Mouse (Mus musculus) liver, embryonic 14.5 days (tissue): Measurements from ENCODE around the gene Nacc2. TPM values are rescaled to one million over a fixed set of nuclear protein-coding genes. Genes with fewer than 3 reads are reported as not detected.

Experiments
- ATAC-seq: fragments of 200-750 bp; cut with Nextera tagmentation; 2 replicates; pipeline ENCODE4 v1.8.0; 2017; ENCODE audit warnings: moderate number of reproducible peaks, mild to moderate bottlenecking, moderate library complexity; ENCODE audit not compliant: insufficient read depth
- DNase-seq, 3 experiments: peaks; one replicate each; pipeline ENCODE4 v3.0.0-alpha.2; 2012 to 2013; ENCODE audit warnings: low read depth in 3 of 3, low spot score in 3 of 3
- H3K27ac ChIP-seq: fragments of 300-500 bp; sonication (generic); 2 replicates; pipeline ENCODE4 v1.5.1; 2014; ENCODE audit warnings: moderate library complexity, mild to moderate bottlenecking, control low read depth, inconsistent platforms
- H3K27me3 ChIP-seq: fragments of 300-500 bp; sonication (generic); 2 replicates; pipeline ENCODE4 v1.6.1; 2014; ENCODE audit warnings: mild to moderate bottlenecking, low read length, moderate library complexity; ENCODE audit not compliant: control insufficient read depth, insufficient read depth
- H3K36me3 ChIP-seq: fragments of 300-500 bp; sonication (generic); replicated peaks from 2 replicates; pipeline ENCODE4 v1.6.1; 2014; ENCODE audit warnings: low read depth; ENCODE audit not compliant: control insufficient read depth, insufficient read depth
- H3K4me1 ChIP-seq, 2 experiments: fragments of 200-500 bp in 1 of 2; fragments of 300-500 bp in 1 of 2; sonication (generic) in 1 of 2; replicated peaks; 2 replicates each; pipeline ENCODE4 v1.6.1; 2012 to 2014; ENCODE audit warnings: antibody characterized with exemption in 1 of 2, inconsistent platforms in 1 of 2, low read length in 1 of 2; ENCODE audit not compliant: control insufficient read depth in 2 of 2, insufficient read depth in 2 of 2
- H3K4me2 ChIP-seq: fragments of 300-500 bp; sonication (generic); 2 replicates; pipeline ENCODE4 v1.6.1; 2014; ENCODE audit warnings: low read depth, mild to moderate bottlenecking, control low read depth, moderate library complexity
- H3K4me3 ChIP-seq, 2 experiments: fragments of 200-500 bp in 1 of 2; fragments of 300-500 bp in 1 of 2; sonication (generic) in 1 of 2; 2 replicates each; pipeline ENCODE4 v1.5.1; 2012 to 2014; ENCODE audit warnings: low read depth in 2 of 2, low read length in 2 of 2, mild to moderate bottlenecking in 2 of 2, control low read depth in 1 of 2, inconsistent platforms in 1 of 2, moderate library complexity in 1 of 2; ENCODE audit not compliant: insufficient read depth in 1 of 2
- H3K9ac ChIP-seq: fragments of 300-500 bp; sonication (generic); replicated peaks from 2 replicates; pipeline ENCODE4 v1.6.1; 2014; ENCODE audit warnings: mild to moderate bottlenecking, control low read depth, moderate library complexity
- H3K9me3 ChIP-seq: fragments of 300-500 bp; sonication (generic); 2 replicates; pipeline ENCODE4 v1.6.1; 2016; ENCODE audit warnings: low read length, mixed read lengths; ENCODE audit not compliant: control insufficient read depth
- CTCF ChIP-seq: IDR thresholded peaks from 2 replicates; pipeline ENCODE4 v1.5.1; 2016; ENCODE audit warnings: antibody characterized with exemption, low read depth, control low read depth
- EP300 ChIP-seq: IDR thresholded peaks from 2 replicates; pipeline ENCODE4 v1.6.1; 2016; ENCODE audit warnings: antibody characterized with exemption, low read depth
- WGBS: fragments of 180-500 bp; shearing (Covaris S2); extraction: QIAGEN DNeasy Blood & Tissue Kit; methylation state at CpG from one replicate; pipeline ENCODE4 v1.1.7; 2014; ENCODE audit not compliant: insufficient replicate concordance; 5-methylcytosine and 5-hydroxymethylcytosine counted together
- polyA plus RNA-seq, 2 experiments: library from polyadenylated mRNA; depleted of rRNA in 1 of 2; stranded (reverse) in 1 of 2; unstranded in 1 of 2; fragments of >200 nt; fragmentation: Nextera tagmentation in 1 of 2; extraction: Ambion mirVana in 1 of 2; gene quantifications; 2 replicates each; pipeline versions ENCODE4 v1.2.1 to v1.2.3; 2012 to 2014

Nacc2 gene
- polyA plus RNA-seq, 2 experiments, result 1.4 to 2.4 TPM

DNA sequence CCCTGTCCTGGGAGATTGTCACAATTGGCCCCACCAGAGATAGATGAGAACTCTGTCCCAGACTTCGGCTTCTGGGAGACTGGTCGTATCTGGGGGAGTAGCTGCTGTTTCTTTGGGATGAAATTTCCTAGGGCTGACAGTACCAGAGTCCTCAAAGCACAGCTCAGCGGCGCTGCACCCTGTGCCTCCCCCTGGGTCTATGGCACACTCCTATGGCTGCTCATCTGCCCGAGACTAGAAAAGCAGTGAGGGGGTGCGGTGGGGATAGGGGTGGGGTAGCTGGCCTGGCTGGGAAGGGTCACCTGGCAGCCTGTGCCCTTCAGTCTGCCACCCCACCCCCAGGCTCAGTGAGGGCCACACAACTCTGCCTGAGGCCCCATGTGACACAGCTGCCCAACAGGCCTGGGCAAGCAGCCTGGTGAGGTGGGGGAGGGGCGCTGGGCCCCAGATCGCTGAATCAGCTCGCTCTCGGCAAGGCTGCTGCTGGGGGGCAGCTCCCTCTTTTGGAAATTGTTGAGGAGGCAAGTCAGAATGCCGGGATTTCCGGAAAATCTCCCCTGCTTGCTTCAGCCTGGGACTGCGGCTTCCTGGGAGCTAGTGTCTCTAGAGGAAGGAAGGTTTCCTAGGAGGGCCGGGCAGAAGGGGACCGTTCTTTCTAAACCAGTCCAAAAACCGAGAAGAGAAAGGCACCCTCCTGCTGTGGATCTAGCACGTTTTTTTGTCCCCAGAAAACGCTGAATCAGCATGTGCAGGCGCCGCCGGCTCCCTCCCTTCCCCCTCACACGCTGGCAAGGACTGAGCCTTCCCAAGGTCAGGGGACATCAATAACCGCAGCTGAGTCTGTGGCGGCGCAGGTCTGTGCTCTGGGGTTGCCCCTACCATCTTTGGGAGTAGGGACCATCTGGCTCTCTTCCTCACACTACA, 9.9 kb upstream of the Nacc2 start:
- Histone ChIP-seq H3K27me3 (no peaks in the 10 kb centered on the region), H3K36me3 (peaks cover 6% of the 10 kb centered on the region; the same call in 1 of the 2 replicates)
- TF ChIP-seq EP300, result no peak
- 0 out of 2 replicates have a peak, but pooled peaks have one; percentile 9 for TF ChIP-seq CTCF

GRCm38 (mm10) chr2:26131327-26131726, 8.3 kb upstream of the Nacc2 start:
- H3K27me3 ChIP-seq, result no peaks in the 10 kb centered on the region
- H3K36me3 ChIP-seq, result no peaks in the 10 kb centered on the region
- H3K27ac ChIP-seq, result no peak overlapping the region
- 70% methylated on average over 2 of the region's 2 CpGs for WGBS
- TF ChIP-seq CTCF (no peak), EP300 (no peak)
- ATAC-seq (no peak), DNase-seq (no peak)
- H3K4me1 ChIP-seq, result peaks cover 12 to 13% of the 10 kb centered on the region in 2 experiments
- no peak overlapping the region for H3K9ac ChIP-seq
- no peak overlapping the region for H3K4me2 ChIP-seq
- no peaks in the 10 kb centered on the region for H3K9me3 ChIP-seq
- no peak overlapping the region for H3K4me3 ChIP-seq

More for the DNA sequence above, 9.9 kb upstream of the Nacc2 start:
- DNase-seq (no peak), ATAC-seq (peak; percentile 56)
- Histone ChIP-seq H3K4me2 (peak overlapping the region; percentile 75), H3K4me3 (peak overlapping the region; percentile 4 to 41; a peak in 3 of 4 replicates), H3K9ac (peak overlapping the region; percentile 64), H3K27ac (peak overlapping the region; percentile 36), H3K9me3 (no peaks in the 10 kb centered on the region), H3K4me1 (peaks cover 16 to 24% of the 10 kb centered on the region in 2 experiments)
- 11% methylated on average over 25 of the region's 25 CpGs for WGBS

GRCm38 (mm10) chr2:26129962-26130361, 6.9 kb upstream of the Nacc2 start:
- H3K27me3 ChIP-seq, result no peaks in the 10 kb centered on the region
- H3K4me3 ChIP-seq, result no peak overlapping the region
- H3K4me1 ChIP-seq, result peaks cover 12 to 13% of the 10 kb centered on the region in 2 experiments
- no peak for TF ChIP-seq CTCF
- no peak for TF ChIP-seq EP300
- H3K36me3 ChIP-seq, result no peaks in the 10 kb centered on the region
- no peaks in the 10 kb centered on the region for H3K9me3 ChIP-seq
- no peak overlapping the region for H3K4me2 ChIP-seq
- DNase-seq (no peak), ATAC-seq (no peak)
- no peak overlapping the region for H3K9ac ChIP-seq
- no peak overlapping the region for H3K27ac ChIP-seq
- WGBS, result 63% methylated on average over 3 of the region's 3 CpGs

- Histone ChIP-seq H3K36me3 (no peaks in the 10 kb centered on the region), H3K27ac (no peak overlapping the region), H3K4me2 (no peak overlapping the region), H3K9me3 (no peaks in the 10 kb centered on the region), H3K9ac (no peak overlapping the region), H3K4me1 (peaks cover 12 to 13% of the 10 kb centered on the region in 2 experiments), H3K4me3 (no peak overlapping the region), H3K27me3 (no peaks in the 10 kb centered on the region)
- DNase-seq (no peak), ATAC-seq (no peak)
- TF ChIP-seq EP300, result no peak
- no peak for TF ChIP-seq CTCF
- WGBS, result 71% methylated on average over 2 of the region's 2 CpGs
These were observed 6.3 kb upstream of the Nacc2 start for GRCm38 (mm10) chr2:26129346-26129745.

DNA sequence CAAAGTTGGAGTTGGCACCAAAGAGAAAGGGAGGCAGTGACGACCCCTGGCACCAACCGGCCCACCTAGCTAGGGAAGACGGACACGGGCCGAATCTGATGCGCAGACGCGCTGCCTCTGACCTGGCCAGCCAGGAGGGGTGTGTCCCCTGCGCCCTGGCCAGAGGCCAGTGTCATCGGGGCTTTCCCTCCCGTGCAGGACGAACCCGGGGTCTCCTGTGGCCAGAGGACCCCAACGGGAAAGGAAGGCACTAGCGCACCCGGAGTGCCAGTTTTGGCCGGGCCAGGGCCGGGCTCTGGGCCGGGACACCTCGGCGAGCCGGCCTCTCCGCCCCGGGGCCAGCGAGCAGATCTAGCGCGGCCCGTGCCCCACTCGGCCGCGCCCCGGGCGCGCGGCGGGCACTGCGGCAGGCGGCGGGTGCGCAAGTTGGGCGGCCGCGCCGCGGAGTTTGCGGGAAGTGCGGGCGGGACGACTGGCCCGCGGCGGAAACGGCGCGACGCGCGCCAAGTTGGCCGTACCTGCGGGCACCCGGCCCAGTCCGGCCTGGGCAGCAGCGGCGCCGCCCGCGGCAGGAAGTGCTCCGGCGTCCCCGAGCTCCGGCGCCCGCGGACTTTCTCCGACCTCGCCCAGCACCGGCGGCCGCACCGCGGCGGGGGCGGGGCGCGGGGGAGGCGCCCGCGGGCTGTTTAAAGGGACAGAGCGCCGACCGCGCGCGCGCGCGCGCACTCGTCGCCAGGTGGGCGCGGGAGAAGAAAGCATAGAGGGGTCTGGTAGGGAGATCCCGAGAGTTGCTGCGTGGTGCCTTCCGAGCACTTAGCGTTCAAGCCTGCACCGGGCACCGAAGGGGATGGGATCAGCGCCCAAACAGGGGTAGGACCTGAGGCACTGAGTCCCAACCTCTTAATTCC, 595 bp downstream of the Nacc2 start:
- Histone ChIP-seq H3K27me3 (peaks cover 31% of the 10 kb centered on the region), H3K27ac (no peak overlapping the region), H3K9me3 (no peaks in the 10 kb centered on the region), H3K4me3 (peak overlapping the region; percentile 62 to 63), H3K4me1 (peaks cover 3 to 14% of the 10 kb centered on the region in 2 experiments; a peak in 3 of 4 replicates), H3K36me3 (no peaks in the 10 kb centered on the region), H3K9ac (peak overlapping the region; percentile 1), H3K4me2 (peak overlapping the region; percentile 73)
- under 1% methylated on average over 98 of the region's 109 CpGs for WGBS
- TF ChIP-seq EP300, result no peak
- no peak for TF ChIP-seq CTCF
- ATAC-seq, result peak; percentile 66
- no peak for DNase-seq
